Mouse (Mus musculus): ENCODE results near the gene Tspan17. TPM values are rescaled to one million over a fixed set of nuclear protein-coding genes. Genes with fewer than 3 reads are reported as not detected.

The Tspan17 gene
- total RNA-seq, 2 experiments from 2014 or later: 1.0 TPM; not detected in 1

Other genes starting within 250 kb of the Tspan17 start
- gene 4833439L19Rik, start 223.9 kb upstream of the Tspan17 start, total RNA-seq (2015; ENCODE audit: low replicate concordance): 27.0 and 28.1 TPM in 2 replicates
- gene 4833439L19Rik, start 223.9 kb upstream of the Tspan17 start, total RNA-seq (2017; ENCODE audit: low replicate concordance): 24.6 and 37.1 TPM in 2 replicates
- gene Arl10, start 214.4 kb upstream of the Tspan17 start, total RNA-seq (2015; ENCODE audit: low replicate concordance): 1.3 and 2.9 TPM in 2 replicates
- 0.51 TPM in 1 of 2 replicates, not detected in the other for gene Arl10, start 214.4 kb upstream of the Tspan17 start, total RNA-seq (2017; ENCODE audit: low replicate concordance)
- 13.6 and 13.8 TPM in 2 replicates for gene Nop16, start 199.3 kb upstream of the Tspan17 start, total RNA-seq (2015; ENCODE audit: low replicate concordance)
- gene Nop16, start 199.3 kb upstream of the Tspan17 start, total RNA-seq (2017; ENCODE audit: low replicate concordance): 6.3 and 12.1 TPM in 2 replicates
- 32.1 and 54.3 TPM in 2 replicates for gene Higd2a, start 199.2 kb upstream of the Tspan17 start, total RNA-seq (2015; ENCODE audit: low replicate concordance)
- 8.4 and 17.1 TPM in 2 replicates for gene Higd2a, start 199.2 kb upstream of the Tspan17 start, total RNA-seq (2017; ENCODE audit: low replicate concordance)
- 0.96 TPM in 1 of 2 replicates, not detected in the other for gene Cltb, start 178.0 kb upstream of the Tspan17 start, total RNA-seq (2015; ENCODE audit: low replicate concordance)
- 3.7 and 10.0 TPM in 2 replicates for gene Cltb, start 178.0 kb upstream of the Tspan17 start, total RNA-seq (2017; ENCODE audit: low replicate concordance)
- 14.6 and 35.7 TPM in 2 replicates for gene Faf2, start 167.6 kb upstream of the Tspan17 start, total RNA-seq (2015; ENCODE audit: low replicate concordance)
- 15.3 and 18.4 TPM in 2 replicates for gene Faf2, start 167.6 kb upstream of the Tspan17 start, total RNA-seq (2017; ENCODE audit: low replicate concordance)
- gene Rnf44, start 95.5 kb upstream of the Tspan17 start, total RNA-seq (2015; ENCODE audit: low replicate concordance): 31.3 and 33.0 TPM in 2 replicates
- 9.9 and 30.5 TPM in 2 replicates for gene Rnf44, start 95.5 kb upstream of the Tspan17 start, total RNA-seq (2017; ENCODE audit: low replicate concordance)
- gene Cdhr2, start 87.9 kb upstream of the Tspan17 start, total RNA-seq (2015; ENCODE audit: low replicate concordance): not detected in 2 replicates
- not detected in 2 replicates for gene Cdhr2, start 87.9 kb upstream of the Tspan17 start, total RNA-seq (2017; ENCODE audit: low replicate concordance)
- gene Gprin1, start 39.5 kb upstream of the Tspan17 start, total RNA-seq (2015; ENCODE audit: low replicate concordance): not detected in 2 replicates
- not detected in 2 replicates for gene Gprin1, start 39.5 kb upstream of the Tspan17 start, total RNA-seq (2017; ENCODE audit: low replicate concordance)
- gene Sncb, start 22.8 kb upstream of the Tspan17 start, total RNA-seq (2015; ENCODE audit: low replicate concordance): not detected in 2 replicates
- gene Sncb, start 22.8 kb upstream of the Tspan17 start, total RNA-seq (2017; ENCODE audit: low replicate concordance): not detected in 2 replicates
- not detected in 2 replicates for gene Eif4e1b, start 5.4 kb upstream of the Tspan17 start, total RNA-seq (2015; ENCODE audit: low replicate concordance)
- gene Eif4e1b, start 5.4 kb upstream of the Tspan17 start, total RNA-seq (2017; ENCODE audit: low replicate concordance): not detected in 2 replicates
- 1.9 and 10.8 TPM in 2 replicates for gene Unc5a, start 160.0 kb downstream of the Tspan17 start, total RNA-seq (2015; ENCODE audit: low replicate concordance)
- 0.77 and 3.8 TPM in 2 replicates for gene Unc5a, start 160.0 kb downstream of the Tspan17 start, total RNA-seq (2017; ENCODE audit: low replicate concordance)
- 19.6 and 22.4 TPM in 2 replicates for gene Hk3, start 232.0 kb downstream of the Tspan17 start, total RNA-seq (2015; ENCODE audit: low replicate concordance)
- 34.2 and 38.5 TPM in 2 replicates for gene Hk3, start 232.0 kb downstream of the Tspan17 start, total RNA-seq (2017; ENCODE audit: low replicate concordance)